Mouse (Mus musculus) liver, adult 2 months (tissue): Measurements from ENCODE around the gene Tbx6. TPM values are rescaled to one million over a fixed set of nuclear protein-coding genes. Genes with fewer than 3 reads are reported as not detected.

ENCODE experiments used
- DNase-seq: peaks from one replicate; pipeline ENCODE4 v3.0.0-alpha.2; 2011; ENCODE audit warnings: low read depth, low spot score; ENCODE audit errors: extremely low read depth
- H3K27ac ChIP-seq: fragments of 200-500 bp; replicated peaks from 2 replicates; pipeline ENCODE4 v1.5.1; 2012; ENCODE audit warnings: low read depth, mild to moderate bottlenecking, control low read depth, inconsistent platforms, low read length; ENCODE audit not compliant: insufficient read depth
- H3K27me3 ChIP-seq: fragments of 200-500 bp; 2 replicates; pipeline ENCODE4 v1.6.1; 2012; ENCODE audit warnings: mild to moderate bottlenecking, moderate library complexity, low read length, inconsistent platforms; ENCODE audit not compliant: control insufficient read depth, insufficient read depth
- H3K36me3 ChIP-seq: fragments of 200-500 bp; 2 replicates; pipeline ENCODE4 v1.6.1; 2012; ENCODE audit warnings: low read length, inconsistent platforms; ENCODE audit not compliant: control insufficient read depth, insufficient read depth
- H3K4me1 ChIP-seq: fragments of 200-500 bp; 2 replicates; pipeline ENCODE4 v1.6.1; 2011; ENCODE audit warnings: low read length; ENCODE audit not compliant: control insufficient read depth, insufficient read depth
- H3K4me3 ChIP-seq: fragments of 200-500 bp; 2 replicates; pipeline ENCODE4 v1.5.1; 2011; ENCODE audit warnings: low read depth, mild to moderate bottlenecking, control low read depth, low read length, moderate library complexity; ENCODE audit not compliant: insufficient read depth
- H3K79me2 ChIP-seq: fragments of 200-500 bp; 2 replicates; pipeline ENCODE4 v1.6.1; 2012; ENCODE audit warnings: inconsistent platforms, mild to moderate bottlenecking, low read length, moderate library complexity; ENCODE audit not compliant: control insufficient read depth, insufficient read depth
- H3K9ac ChIP-seq: fragments of 200-500 bp; 2 replicates; pipeline ENCODE4 v1.6.1; 2012; ENCODE audit warnings: low read depth, mild to moderate bottlenecking, control low read depth, inconsistent platforms, low read length
- CTCF ChIP-seq: fragments of 200-500 bp; IDR thresholded peaks from 2 replicates; pipeline ENCODE4 v1.5.1; 2011; ENCODE audit warnings: low read depth, low read length, control low read depth
- POLR2A ChIP-seq: fragments of 200-500 bp; IDR thresholded peaks from 2 replicates; pipeline ENCODE4 v1.6.1; 2011; ENCODE audit warnings: low read length, control low read depth; ENCODE audit not compliant: insufficient read depth; ENCODE audit errors: extremely low read depth
- WGBS: fragments of 180-500 bp; shearing (Covaris S2); methylation state at CpG from one replicate; pipeline ENCODE4 v1.1.7; 2018; 5-methylcytosine and 5-hydroxymethylcytosine counted together
- polyA plus RNA-seq: library from polyadenylated mRNA; depleted of rRNA; stranded (reverse); fragments of >200 nt; gene quantifications from 2 replicates; pipeline ENCODE4 v1.2.3, GENCODE M21; 2012
- total RNA-seq: library from RNA; depleted of rRNA; stranded (reverse); fragments of >200 nt; gene quantifications from 2 replicates; pipeline ENCODE4 v1.2.3, GENCODE M21; 2014

Tbx6 gene
- total and polyA plus RNA-seq, 2 experiments: 0.18 to 1.1 TPM

- Histone ChIP-seq H3K27ac (no peak overlapping the region), H3K4me3 (no peak overlapping the region), H3K36me3 (no peaks in the 10 kb centered on the region), H3K79me2 (peaks cover 3% of the 10 kb centered on the region; the same call in 1 of the 2 replicates), H3K4me1 (no peaks in the 10 kb centered on the region), H3K27me3 (no peaks in the 10 kb centered on the region), H3K9ac (no peak overlapping the region)
- no peak for TF ChIP-seq POLR2A
- no peak for TF ChIP-seq CTCF
- DNase-seq: no peak
- WGBS: 90% methylated on average over 6 of the region's 6 CpGs
These were observed 21.9 kb downstream of the Tbx6 start for GRCm38 (mm10) chr7:126803181-126803580.

GRCm38 (mm10) chr7:126803751-126804150 lies 22.5 kb downstream of the Tbx6 start:
- no peaks in the 10 kb centered on the region for H3K27me3 ChIP-seq
- no peak for DNase-seq
- H3K79me2 ChIP-seq: peaks cover 1% of the 10 kb centered on the region; the same call in 1 of the 2 replicates
- H3K4me1 ChIP-seq: no peaks in the 10 kb centered on the region
- H3K9ac ChIP-seq: no peak overlapping the region
- no peak overlapping the region for H3K27ac ChIP-seq
- no peaks in the 10 kb centered on the region for H3K36me3 ChIP-seq
- no peak overlapping the region for H3K4me3 ChIP-seq
- TF ChIP-seq POLR2A: no peak
- no peak for TF ChIP-seq CTCF

- DNase-seq: peak; percentile 73
- H3K27me3 ChIP-seq: no peaks in the 10 kb centered on the region
- no peaks in the 10 kb centered on the region for H3K36me3 ChIP-seq
- H3K27ac ChIP-seq: no peak overlapping the region
- no peaks in the 10 kb centered on the region for H3K4me1 ChIP-seq
- TF ChIP-seq POLR2A: no peak
- H3K9ac ChIP-seq: no peak overlapping the region
- WGBS: 43% methylated on average over 6 of the region's 6 CpGs
- H3K4me3 ChIP-seq: no peak overlapping the region
- H3K79me2 ChIP-seq: no peaks in the 10 kb centered on the region
These were observed 25.7 kb downstream of the Tbx6 start for GRCm38 (mm10) chr7:126806956-126807355.

GRCm38 (mm10) chr7:126807405-126807804 lies 26.1 kb downstream of the Tbx6 start:
- Histone ChIP-seq H3K9ac (no peak overlapping the region), H3K27me3 (no peaks in the 10 kb centered on the region), H3K4me3 (no peak overlapping the region), H3K4me1 (no peaks in the 10 kb centered on the region), H3K36me3 (no peaks in the 10 kb centered on the region), H3K79me2 (no peaks in the 10 kb centered on the region), H3K27ac (no peak overlapping the region)
- TF ChIP-seq CTCF (no peak), POLR2A (no peak)
- DNase-seq: no peak
- WGBS: 80% methylated on average over 4 of the region's 4 CpGs

GRCm38 (mm10) chr7:126808703-126809455 lies 27.6 kb downstream of the Tbx6 start:
- no peak overlapping the region for H3K27ac ChIP-seq
- H3K27me3 ChIP-seq: no peaks in the 10 kb centered on the region
- no peaks in the 10 kb centered on the region for H3K79me2 ChIP-seq
- no peak for TF ChIP-seq POLR2A
- no peak for TF ChIP-seq CTCF
- H3K4me3 ChIP-seq: peak overlapping the region; percentile 66
- peak; percentile 84 for DNase-seq
- H3K4me1 ChIP-seq: no peaks in the 10 kb centered on the region
- 3% methylated on average over 43 of the region's 43 CpGs for WGBS
- no peaks in the 10 kb centered on the region for H3K36me3 ChIP-seq
- peak overlapping the region; percentile 68 for H3K9ac ChIP-seq

GRCm38 (mm10) chr7:126809723-126810369 lies 28.6 kb downstream of the Tbx6 start:
- TF ChIP-seq POLR2A (no peak), CTCF (no peak)

More at GRCm38 (mm10) chr7:126809723-126810369, 28.6 kb downstream of the Tbx6 start:
- no peak overlapping the region for H3K9ac ChIP-seq
- no peaks in the 10 kb centered on the region for H3K79me2 ChIP-seq
- 44% methylated on average over 5 of the region's 5 CpGs for WGBS
- H3K4me1 ChIP-seq: no peaks in the 10 kb centered on the region
- no peak overlapping the region for H3K27ac ChIP-seq
- DNase-seq: no peak
- no peak overlapping the region for H3K4me3 ChIP-seq
- no peaks in the 10 kb centered on the region for H3K27me3 ChIP-seq
- no peaks in the 10 kb centered on the region for H3K36me3 ChIP-seq
